Mouse (Mus musculus) MEL (cell line): Measurements from ENCODE around the gene Ndrg3. TPM values are rescaled to one million over a fixed set of nuclear protein-coding genes. Genes with fewer than 3 reads are reported as not detected.
A peak's percentile ranks its signal among the peaks of the same experiment; 100 is the strongest.

ENCODE experiments used
- DNase-seq: peaks from one replicate; pipeline ENCODE4 v3.0.0; 2011; ENCODE audit warnings: low read depth, low spot score
- H3K27ac ChIP-seq: 2 replicates; pipeline ENCODE4 v1.5.1; 2012; ENCODE audit warnings: low read depth, mild to moderate bottlenecking, control low read depth, low read length, moderate library complexity; ENCODE audit not compliant: control insufficient read depth
- H3K27me3 ChIP-seq, 2 experiments: fragments of 150-350 bp in 1 of 2; sonication (generic) in 1 of 2; 2 replicates each; pipeline ENCODE4 v1.6.1; 2012; ENCODE audit warnings: low read length in 2 of 2, mild to moderate bottlenecking in 2 of 2, improper control_type of control experiment in 1 of 2, moderate library complexity in 1 of 2; ENCODE audit not compliant: insufficient read depth in 2 of 2, control insufficient read depth in 1 of 2
- H3K36me3 ChIP-seq, 2 experiments: 2 replicates each; pipeline ENCODE4 v1.6.1; 2012 to 2014; ENCODE audit warnings: low read length in 2 of 2, improper control_type of control experiment in 1 of 2, inconsistent platforms in 1 of 2, mild to moderate bottlenecking in 1 of 2; ENCODE audit not compliant: insufficient read depth in 2 of 2, control insufficient read depth in 1 of 2
- H3K4me1 ChIP-seq, 2 experiments: fragments of 150-350 bp in 1 of 2; sonication (generic) in 1 of 2; 2 replicates each; pipeline ENCODE4 v1.6.1; 2012; ENCODE audit warnings: low read length in 2 of 2, improper control_type of control experiment in 1 of 2, mild to moderate bottlenecking in 1 of 2; ENCODE audit not compliant: insufficient read depth in 2 of 2, control insufficient read depth in 1 of 2
- H3K4me3 ChIP-seq, 2 experiments: fragments of 150-350 bp in 1 of 2; sonication (generic) in 1 of 2; 2 replicates each; pipeline ENCODE4 v1.5.1; 2012; ENCODE audit warnings: low read depth in 2 of 2, low read length in 2 of 2, mild to moderate bottlenecking in 2 of 2, moderate library complexity in 2 of 2, control low read depth in 1 of 2, improper control_type of control experiment in 1 of 2; ENCODE audit not compliant: control insufficient read depth in 1 of 2, insufficient read depth in 1 of 2
- H3K79me2 ChIP-seq: 2 replicates; pipeline ENCODE4 v1.6.1; 2012; ENCODE audit warnings: mild to moderate bottlenecking, low read length, moderate library complexity; ENCODE audit not compliant: control insufficient read depth, poor library complexity, insufficient read depth
- H3K9ac ChIP-seq: 2 replicates; pipeline ENCODE4 v1.6.1; 2012; ENCODE audit warnings: low read depth, mild to moderate bottlenecking, control low read depth, low read length, moderate library complexity; ENCODE audit not compliant: control insufficient read depth, poor library complexity, severe bottlenecking
- H3K9me3 ChIP-seq: fragments of 150-350 bp; sonication (generic); replicated peaks from 2 replicates; pipeline ENCODE4 v1.6.1; 2012; ENCODE audit warnings: mild to moderate bottlenecking, low read length, improper control_type of control experiment, moderate library complexity; ENCODE audit not compliant: insufficient read depth
- BHLHE40 ChIP-seq: IDR thresholded peaks from 2 replicates; pipeline ENCODE4 v1.6.1; 2012; ENCODE audit warnings: low read depth, mild to moderate bottlenecking, inconsistent platforms, low read length, improper control_type of control experiment, borderline replicate concordance
- CTCF ChIP-seq, 3 experiments: IDR thresholded peaks in 2 of 3; conservative IDR thresholded peaks in 1 of 3; 2 replicates each; pipeline ENCODE4 v1.5.1; 2011 to 2012; ENCODE audit warnings: low read length in 3 of 3, low read depth in 2 of 3, mild to moderate bottlenecking in 2 of 3, improper control_type of control experiment in 1 of 3, inconsistent platforms in 1 of 3, mixed read lengths in 1 of 3, moderate library complexity in 1 of 3; ENCODE audit not compliant: control insufficient read depth in 1 of 3, insufficient read depth in 1 of 3, poor library complexity in 1 of 3, severe bottlenecking in 1 of 3
- ELF1 ChIP-seq: IDR thresholded peaks from 2 replicates; pipeline ENCODE4 v1.6.1; 2014; ENCODE audit warnings: low read depth, mild to moderate bottlenecking, inconsistent platforms, low read length, improper control_type of control experiment, moderate library complexity
- ETS1 ChIP-seq: IDR thresholded peaks from 2 replicates; pipeline ENCODE4 v1.6.1; 2012; ENCODE audit warnings: low read depth, mild to moderate bottlenecking, inconsistent platforms, low read length, improper control_type of control experiment, moderate library complexity
- GATA1 ChIP-seq: IDR thresholded peaks from 2 replicates; pipeline ENCODE4 v1.6.1; 2011; ENCODE audit warnings: low read depth, low read length, improper control_type of control experiment
- JUND ChIP-seq: IDR thresholded peaks from 2 replicates; pipeline ENCODE4 v1.6.1; 2011; ENCODE audit warnings: low read depth, mild to moderate bottlenecking, improper control_type of control experiment, low read length
- KAT2A ChIP-seq: conservative IDR thresholded peaks from 2 replicates; pipeline ENCODE4 v1.6.1; 2012; ENCODE audit warnings: low read depth, low read length, improper control_type of control experiment, inconsistent platforms
- MXI1 ChIP-seq: IDR thresholded peaks from 2 replicates; pipeline ENCODE4 v1.6.1; 2011; ENCODE audit warnings: mild to moderate bottlenecking, low read depth, low read length, improper control_type of control experiment
- MYB ChIP-seq: IDR thresholded peaks from 2 replicates; pipeline ENCODE4 v1.6.1; 2011; ENCODE audit warnings: mild to moderate bottlenecking, low read depth, low read length, improper control_type of control experiment
- MYC ChIP-seq: IDR thresholded peaks from 2 replicates; pipeline ENCODE4 v1.6.1; 2011; ENCODE audit warnings: low read depth, mild to moderate bottlenecking, low read length, improper control_type of control experiment, moderate library complexity
- NELFE ChIP-seq: IDR thresholded peaks from 2 replicates; pipeline ENCODE4 v1.6.1; 2011; ENCODE audit warnings: low read depth, low read length, improper control_type of control experiment
- NRF1 ChIP-seq: IDR thresholded peaks from 2 replicates; pipeline ENCODE4 v1.6.1; 2014; ENCODE audit warnings: low read depth, mild to moderate bottlenecking, inconsistent platforms, low read length, improper control_type of control experiment, moderate library complexity; ENCODE audit not compliant: poor library complexity, insufficient read depth, severe bottlenecking
- POLR2A ChIP-seq, 2 experiments: IDR thresholded peaks; 2 replicates each; pipeline ENCODE4 v1.6.1; 2011 to 2012; ENCODE audit warnings: low read length in 2 of 2, mild to moderate bottlenecking in 2 of 2, control low read depth in 1 of 2, improper control_type of control experiment in 1 of 2, low read depth in 1 of 2, moderate library complexity in 1 of 2; ENCODE audit not compliant: control insufficient read depth in 1 of 2, insufficient read depth in 1 of 2, poor library complexity in 1 of 2
- RCOR1 ChIP-seq: IDR thresholded peaks from 2 replicates; pipeline ENCODE4 v1.6.1; 2012; ENCODE audit warnings: low read depth, mild to moderate bottlenecking, inconsistent platforms, low read length, improper control_type of control experiment
- SIN3A ChIP-seq: IDR thresholded peaks from 2 replicates; pipeline ENCODE4 v1.6.1; 2012; ENCODE audit warnings: low read length, improper control_type of control experiment, inconsistent platforms
- SMC3 ChIP-seq: IDR thresholded peaks from 2 replicates; pipeline ENCODE4 v1.6.1; 2011; ENCODE audit warnings: low read depth, low read length, improper control_type of control experiment
- TCF12 ChIP-seq: IDR thresholded peaks from 2 replicates; pipeline ENCODE4 v1.6.1; 2014; ENCODE audit warnings: low read depth, mild to moderate bottlenecking, inconsistent platforms, low read length, improper control_type of control experiment, moderate library complexity
- UBTF ChIP-seq: IDR thresholded peaks from 2 replicates; pipeline ENCODE4 v1.6.1; 2012; ENCODE audit warnings: low read depth, mild to moderate bottlenecking, inconsistent platforms, low read length, improper control_type of control experiment, moderate library complexity, borderline replicate concordance; ENCODE audit not compliant: insufficient read depth
- ZKSCAN1 ChIP-seq: IDR thresholded peaks from 2 replicates; pipeline ENCODE4 v1.6.1; 2012; ENCODE audit warnings: low read depth, mild to moderate bottlenecking, inconsistent platforms, low read length, improper control_type of control experiment, moderate library complexity
- ZMIZ1 ChIP-seq: IDR thresholded peaks from 2 replicates; pipeline ENCODE4 v1.6.1; 2012; ENCODE audit warnings: low read depth, mild to moderate bottlenecking, inconsistent platforms, low read length, improper control_type of control experiment, moderate library complexity
- polyA plus RNA-seq, 2 experiments: library from polyadenylated mRNA; stranded (reverse) in 1 of 2; unstranded in 1 of 2; fragments of >175 nt in 1 of 2; fragments of >200 nt in 1 of 2; gene quantifications; 2 replicates each; pipeline versions ENCODE4 v1.2.1 to v1.2.4; 2012; ENCODE audit warnings: low replicate concordance in 2 of 2, low read depth in 1 of 2; ENCODE audit not compliant: insufficient read length in 2 of 2, insufficient read depth in 1 of 2, missing spikeins in 1 of 2
- total RNA-seq: library from RNA; depleted of rRNA; stranded (reverse); fragments of 300-350 nt; gene quantifications from 2 replicates; pipeline ENCODE4 v1.2.3, GENCODE M21; 2012

The Ndrg3 gene
- total and polyA plus RNA-seq, 3 experiments = 19.0 to 39.6 TPM; not detected in 1

- Histone ChIP-seq H3K27me3 (0 out of 4 replicates have a peak, but pooled peaks cover 0 to 2% of the 10 kb centered on the region in 2 experiments), H3K4me3 (no peak overlapping the region), H3K4me1 (no peaks in the 10 kb centered on the region), H3K79me2 (no peaks in the 10 kb centered on the region), H3K9me3 (no peaks in the 10 kb centered on the region), H3K27ac (no peak overlapping the region), H3K36me3 (no peaks in the 10 kb centered on the region), H3K9ac (no peak overlapping the region)
- TF ChIP-seq ZMIZ1 (no peak), POLR2A (IDR thresholded peaks at IDR 0.05; ENCODE audit: control insufficient read depth in 1 of 2, insufficient read depth in 1 of 2, low read depth in 1 of 2, low read length in 2 of 2, poor library complexity in 1 of 2) (no peak), MYB (no peak), NRF1 (no peak), GATA1 (no peak), BHLHE40 (no peak)
- no peak for DNase-seq
Observed at GRCm38 (mm10) chr2:157040649-157041046, 48.8 kb upstream of the Ndrg3 start.

- peak overlapping the region in 1 of 2 experiments; percentile 25; a peak in 1 of 4 replicates for H3K4me3 ChIP-seq
- H3K4me1 ChIP-seq = no peaks in the 10 kb centered on the region
- H3K27ac ChIP-seq = no peak overlapping the region
- H3K27me3 ChIP-seq = 0 out of 4 replicates have a peak, but pooled peaks cover 0 to 2% of the 10 kb centered on the region in 2 experiments
- no peaks in the 10 kb centered on the region for H3K79me2 ChIP-seq
- TF ChIP-seq MYC = 0 out of 2 replicates have a peak, but pooled peaks have one; percentile 21
- peak; percentile 22; the same call in 1 of the 2 replicates for TF ChIP-seq SMC3
- TF ChIP-seq SIN3A = no peak
- no peak for TF ChIP-seq RCOR1
- TF ChIP-seq BHLHE40 = no peak
- TF ChIP-seq MXI1 = peak; percentile 61; the same call in 1 of the 2 replicates
- TF ChIP-seq UBTF = no peak
- no peak for TF ChIP-seq GATA1
- TF ChIP-seq ELF1 = no peak
- TF ChIP-seq ZKSCAN1 = no peak
- TF ChIP-seq CTCF (IDR thresholded peaks at IDR 0.05 in 2 of 3, conservative IDR thresholded peaks at IDR 0.05 in 1 of 3; ENCODE audit: control insufficient read depth in 1 of 3, insufficient read depth in 1 of 3, low read depth in 2 of 3, low read length in 3 of 3, poor library complexity in 1 of 3, severe bottlenecking in 1 of 3) = peak in 2 of 3 experiments; percentile 43 to 62; a peak in 4 of 6 replicates
- TF ChIP-seq KAT2A = no peak
- no peak for TF ChIP-seq JUND
- TF ChIP-seq NELFE = no peak
- TF ChIP-seq ETS1 = no peak
- no peak for TF ChIP-seq TCF12
- H3K9ac ChIP-seq = peak overlapping the region; percentile 39
- no peaks in the 10 kb centered on the region for H3K36me3 ChIP-seq
- H3K9me3 ChIP-seq = no peaks in the 10 kb centered on the region
- peak; percentile 72 for DNase-seq
Observed at GRCm38 (mm10) chr2:157039900-157040648, 48.2 kb upstream of the Ndrg3 start.
